Mouse (Mus musculus) ES-Bruce4 (cell line): ENCODE measurements around the gene Fxyd2.

Experiments
- CTCF ChIP-seq: IDR thresholded peaks from one replicate; pipeline ENCODE4 v1.8.1; 2011; ENCODE audit warnings: low read depth, low read length
- EP300 ChIP-seq: IDR thresholded peaks from 2 replicates; pipeline ENCODE4 v1.6.1; 2011; ENCODE audit warnings: low read depth, low read length; ENCODE audit not compliant: insufficient read depth
- POLR2A ChIP-seq: IDR thresholded peaks from one replicate; pipeline ENCODE4 v1.8.1; 2011; ENCODE audit warnings: low read length; ENCODE audit not compliant: insufficient read depth

GRCm38 (mm10) chr9:45405694-45406093 is 6.2 kb downstream of the Fxyd2 start:
- no peak for TF ChIP-seq POLR2A
- TF ChIP-seq CTCF, result no peak
- TF ChIP-seq EP300, result no peak
